Mouse (Mus musculus) ovary, adult 2 months (tissue): ENCODE measurements around the gene Ccdc181. TPM values are rescaled to one million over a fixed set of nuclear protein-coding genes. Genes with fewer than 3 reads are reported as not detected.

Experiments
- polyA plus RNA-seq: library from polyadenylated mRNA; depleted of rRNA; stranded (reverse); fragments of >200 nt; gene quantifications from 2 replicates; pipeline ENCODE4 v1.2.3, GENCODE M21; 2012; rRNA removed

The Ccdc181 gene
- polyA plus RNA-seq, result 3.2 and 4.0 TPM in 2 replicates

DNA sequence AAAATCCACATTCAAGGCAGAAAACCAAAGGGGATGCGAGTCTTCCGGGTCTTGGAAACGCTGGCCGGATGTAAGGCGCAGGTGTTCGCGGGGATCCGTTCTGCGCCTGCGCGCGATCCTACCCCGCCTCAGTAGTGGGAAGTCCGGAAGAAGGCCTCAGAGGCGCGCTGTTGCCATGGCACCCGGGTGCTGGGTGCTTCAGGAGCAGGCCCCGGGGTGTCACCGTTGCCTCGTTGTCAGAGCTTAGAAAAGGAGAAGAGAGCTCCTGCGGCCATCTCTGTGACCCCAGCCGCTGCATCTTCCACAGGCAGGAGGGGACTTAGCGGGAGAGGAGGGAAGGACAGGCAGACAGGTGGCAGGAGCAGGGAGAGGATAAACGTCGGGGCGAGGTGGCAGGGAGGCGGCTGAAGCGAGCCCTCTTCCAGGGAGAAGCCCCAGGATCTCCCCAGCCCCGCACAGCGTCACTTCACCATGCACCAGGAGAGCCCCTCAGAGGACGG, at the start of gene Ccdc181:
Gene Ccdc181 (plus strand): TSS at position 131 of the 500 bp plus-strand sequence.

DNA sequence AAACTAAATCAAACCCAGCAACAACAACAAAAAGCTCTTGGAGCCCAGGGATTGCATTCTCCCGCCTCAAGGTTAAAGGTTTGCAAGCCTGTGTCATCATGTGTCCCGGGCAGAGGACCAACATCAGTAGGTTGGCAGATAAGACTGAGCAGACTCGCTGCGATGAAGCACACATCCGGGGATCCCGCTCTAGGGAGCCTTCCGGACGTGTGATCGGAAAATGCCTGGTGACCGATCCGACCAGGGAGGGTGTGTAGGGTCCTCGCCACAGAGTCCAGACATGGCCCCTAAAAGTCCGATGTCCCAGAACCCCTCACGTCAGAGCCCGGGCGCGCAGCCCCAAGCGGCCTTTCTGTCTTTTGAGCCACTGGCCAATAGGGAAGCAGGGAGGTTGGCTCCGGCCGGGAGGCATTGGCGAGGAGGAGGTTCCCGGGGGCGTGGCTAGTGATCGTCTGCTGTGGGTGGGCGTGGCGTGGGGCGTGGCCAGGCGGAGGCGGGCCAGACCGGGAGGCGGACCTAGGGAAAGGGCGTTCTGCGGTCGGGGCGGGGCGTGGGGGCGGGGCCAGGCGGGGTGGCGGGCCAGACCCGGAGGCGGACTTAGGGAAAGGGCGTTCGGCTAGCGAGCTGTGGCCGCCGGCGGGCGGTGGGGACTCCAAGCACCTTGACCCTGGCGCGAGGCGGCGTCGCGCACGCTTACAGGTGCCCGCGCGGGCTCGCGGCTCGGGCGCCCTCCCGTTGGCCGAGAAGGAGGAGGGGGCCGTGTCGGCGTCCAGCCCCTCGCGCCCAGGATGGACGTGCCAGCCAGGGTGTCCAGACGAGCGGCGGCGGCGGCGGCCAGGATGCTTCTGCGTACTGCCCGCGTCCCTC, 26.7 kb upstream of the Ccdc181 start, which contains the start of gene Slc19a2:
Gene Slc19a2 (plus strand): TSS at position 582 of the 867 bp plus-strand sequence.

GRCm38 (mm10) chr1:164303821-164304220, 28.4 kb downstream of the Ccdc181 start, which contains the start of gene Nme7:
Nme7 (plus strand) TSS chr1:164304121.

DNA sequence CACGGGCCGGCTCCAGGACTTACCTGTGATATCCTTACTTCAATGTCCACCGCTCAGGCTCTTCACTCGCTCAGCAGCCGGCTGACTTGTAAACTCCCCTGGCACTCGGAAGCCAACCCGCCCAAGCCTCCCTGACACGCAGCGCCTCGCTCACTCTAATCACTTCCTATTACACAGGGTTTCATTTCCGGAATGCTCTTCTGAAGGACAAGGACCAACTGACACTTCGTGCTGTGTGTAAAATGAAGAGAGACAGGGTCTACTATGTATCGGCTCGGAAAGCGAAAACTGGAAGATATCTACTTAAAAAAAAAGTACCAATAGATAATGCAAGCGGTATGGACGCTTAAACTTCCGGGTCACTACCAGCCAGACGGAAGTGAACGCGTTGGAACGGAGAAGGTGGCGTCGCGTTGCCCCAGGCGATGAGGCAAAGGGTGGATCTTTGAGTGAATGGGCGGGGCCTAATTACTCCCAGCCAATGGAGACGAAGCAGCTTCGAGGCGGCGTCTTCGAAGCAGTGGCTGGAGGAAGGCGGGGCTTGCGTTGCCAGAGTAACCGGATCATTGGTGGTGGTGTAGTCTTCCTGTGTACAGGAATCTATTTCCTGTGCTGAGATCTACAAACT, 31.9 kb downstream of the Ccdc181 start, which contains the start of gene Blzf1:
Gene Blzf1 (minus strand): TSS at position 366 of the 628 bp plus-strand sequence.

Other genes with a start within 250 kb of the Ccdc181 start
- gene Sele, start 227.4 kb upstream of the Ccdc181 start, polyA plus RNA-seq, result 0.39 and 0.41 TPM in 2 replicates
- 0.30 and 0.38 TPM in 2 replicates for gene Sell, start 213.6 kb upstream of the Ccdc181 start, polyA plus RNA-seq
- 5.6 and 6.8 TPM in 2 replicates for gene Selp, start 160.3 kb upstream of the Ccdc181 start, polyA plus RNA-seq
- gene F5, start 123.7 kb upstream of the Ccdc181 start, polyA plus RNA-seq, result 0.50 and 0.52 TPM in 2 replicates
- gene Slc19a2, start 26.5 kb upstream of the Ccdc181 start, polyA plus RNA-seq, result 17.7 and 21.9 TPM in 2 replicates
- gene Nme7, start 28.5 kb downstream of the Ccdc181 start, polyA plus RNA-seq, result 6.0 and 8.0 TPM in 2 replicates
- 1.6 and 2.6 TPM in 2 replicates for gene Blzf1, start 31.9 kb downstream of the Ccdc181 start, polyA plus RNA-seq
- gene Atp1b1, start 182.8 kb downstream of the Ccdc181 start, polyA plus RNA-seq, result 25.5 and 39.5 TPM in 2 replicates